Mouse (Mus musculus) frontal cortex, postnatal 14 days (tissue): ENCODE measurements around the gene Sigirr.

Source experiments
- DNase-seq, 2 experiments: peaks; one replicate each; pipeline ENCODE4 v3.0.0; 2022; ENCODE audit warnings: low spot score in 2 of 2

The Sigirr gene

DNA sequence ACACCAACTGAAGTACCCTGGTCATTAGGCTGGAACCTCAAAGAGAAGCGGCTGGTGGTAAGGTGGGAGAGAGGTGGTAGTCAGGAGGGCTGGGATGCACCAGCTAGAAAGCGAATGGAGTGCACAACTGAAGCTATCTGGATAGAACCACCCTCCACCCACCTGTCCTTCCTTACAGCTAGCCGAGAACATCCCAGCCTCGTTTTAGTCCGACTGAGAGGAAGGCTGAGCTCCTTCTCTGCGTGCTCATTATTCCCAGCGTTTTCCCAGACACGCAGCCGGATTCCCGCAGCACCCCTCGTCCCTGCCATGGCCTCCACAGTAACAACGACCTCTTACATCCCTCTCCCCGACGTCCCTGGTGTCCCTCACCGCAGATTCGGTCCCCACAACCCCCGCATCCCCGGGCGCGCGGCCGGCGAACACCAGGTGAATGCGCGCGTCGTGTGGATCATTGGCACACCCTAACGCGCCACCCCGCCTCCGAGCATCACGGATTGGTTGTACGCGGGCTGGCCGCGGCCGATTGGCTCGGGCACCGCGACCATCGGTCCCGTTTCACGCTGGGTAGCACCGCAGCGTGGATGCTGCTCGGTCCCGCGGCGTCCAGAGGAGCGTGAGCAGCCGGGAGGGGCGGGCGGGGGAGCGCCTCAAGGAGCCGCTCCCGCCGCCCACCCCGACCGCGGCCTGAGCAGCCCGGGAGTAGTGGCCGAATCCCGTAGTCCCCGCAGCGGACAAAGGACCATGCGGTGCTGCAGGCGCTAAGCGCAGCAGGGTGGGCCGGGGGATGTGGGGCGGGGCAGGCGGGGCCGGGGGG is 39.7 kb downstream of the Sigirr start, which contains the start of gene B4galnt4:
Gene B4galnt4, plus strand, starts transcription at position 679 of the 817 bp plus-strand sequence.
- peak; percentile 86 to 90 for DNase-seq

- no peak for DNase-seq
Observed at GRCm38 (mm10) chr7:141059929-141060328, 40.4 kb downstream of the Sigirr start.

- no peak for DNase-seq
Observed at GRCm38 (mm10) chr7:141058601-141059341, 41.6 kb downstream of the Sigirr start.

- no peak for DNase-seq
Observed at GRCm38 (mm10) chr7:141057541-141057940, 42.8 kb downstream of the Sigirr start.

- DNase-seq: no peak
Observed at GRCm38 (mm10) chr7:141056976-141057375, 43.4 kb downstream of the Sigirr start.

GRCm38 (mm10) chr7:141055785-141056184 is 44.6 kb downstream of the Sigirr start:
- DNase-seq: no peak

DNA sequence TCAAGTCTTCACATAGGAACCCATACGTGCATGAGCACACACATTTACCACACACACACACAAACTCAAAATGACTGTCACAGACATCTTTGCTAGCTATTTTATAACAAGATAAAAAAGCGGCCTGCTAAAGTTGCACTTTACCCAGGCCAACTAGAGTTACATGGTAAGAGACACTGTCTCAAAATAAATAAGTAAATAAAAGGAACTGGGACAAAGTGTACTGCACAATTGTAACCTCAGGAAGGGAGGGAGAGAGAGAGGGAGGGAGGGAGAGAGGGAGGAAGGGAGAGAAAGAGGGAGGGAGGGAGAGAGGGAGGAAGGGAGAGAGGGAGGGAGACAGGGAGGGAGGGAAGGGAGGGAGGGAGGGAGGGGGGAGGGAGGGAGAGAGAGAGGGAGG is 48.0 kb downstream of the Sigirr start:
- no peak for DNase-seq

DNA sequence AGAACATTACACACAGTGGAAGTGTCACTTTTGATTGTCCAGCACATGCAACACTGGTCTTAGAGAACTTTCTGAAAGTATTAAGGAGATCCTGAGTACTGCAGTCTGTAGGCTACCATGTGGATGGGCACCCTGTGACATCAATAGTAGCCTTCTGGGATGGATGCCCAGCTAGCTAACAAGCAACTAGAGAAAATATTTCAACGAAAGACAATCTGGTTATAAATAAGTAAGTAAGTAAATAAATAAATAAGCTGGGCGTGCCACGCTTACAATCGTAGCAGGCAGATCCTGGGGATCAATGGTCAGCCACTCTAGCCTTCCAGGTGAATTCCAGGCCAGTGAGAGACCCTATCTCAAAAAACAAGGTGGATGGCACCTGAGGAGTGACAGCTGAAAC is 48.4 kb downstream of the Sigirr start:
- no peak for DNase-seq

DNA sequence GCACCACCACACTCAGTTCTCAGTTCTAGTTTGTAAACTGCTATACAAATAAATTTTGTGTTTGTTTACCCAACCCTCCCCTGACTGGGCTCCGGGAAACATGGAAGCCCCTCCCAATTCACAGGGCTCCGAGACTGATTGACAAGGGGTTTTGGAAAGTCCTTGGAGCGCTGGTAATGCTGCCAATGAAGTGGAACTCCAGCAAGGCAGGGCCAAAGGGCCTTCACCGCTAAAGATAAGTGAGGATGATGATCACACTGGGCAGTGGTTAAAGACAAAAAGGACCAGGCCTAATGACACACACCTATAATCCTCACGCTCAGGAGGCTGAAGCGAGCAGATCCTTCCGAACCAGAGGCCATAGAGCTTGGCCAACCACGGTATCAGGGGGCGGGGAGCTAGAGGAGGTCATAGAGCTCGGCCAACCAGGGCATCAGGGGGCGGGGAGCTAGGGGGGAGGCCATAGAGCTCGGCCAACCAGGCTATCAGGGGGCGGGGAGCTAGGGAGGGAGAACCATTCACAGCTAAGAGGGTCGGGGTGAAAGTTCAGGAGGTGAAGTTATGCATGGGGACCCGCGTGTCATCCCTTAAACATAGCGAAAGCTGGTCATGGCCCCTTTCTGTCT is 49.2 kb downstream of the Sigirr start:
- no peak for DNase-seq

GRCm38 (mm10) chr7:141049326-141049725 is 51.0 kb downstream of the Sigirr start:
- DNase-seq: no peak

- peak in 1 of 2 experiments; percentile 87 for DNase-seq
Observed at GRCm38 (mm10) chr7:141048226-141049218, 51.9 kb downstream of the Sigirr start.

DNA sequence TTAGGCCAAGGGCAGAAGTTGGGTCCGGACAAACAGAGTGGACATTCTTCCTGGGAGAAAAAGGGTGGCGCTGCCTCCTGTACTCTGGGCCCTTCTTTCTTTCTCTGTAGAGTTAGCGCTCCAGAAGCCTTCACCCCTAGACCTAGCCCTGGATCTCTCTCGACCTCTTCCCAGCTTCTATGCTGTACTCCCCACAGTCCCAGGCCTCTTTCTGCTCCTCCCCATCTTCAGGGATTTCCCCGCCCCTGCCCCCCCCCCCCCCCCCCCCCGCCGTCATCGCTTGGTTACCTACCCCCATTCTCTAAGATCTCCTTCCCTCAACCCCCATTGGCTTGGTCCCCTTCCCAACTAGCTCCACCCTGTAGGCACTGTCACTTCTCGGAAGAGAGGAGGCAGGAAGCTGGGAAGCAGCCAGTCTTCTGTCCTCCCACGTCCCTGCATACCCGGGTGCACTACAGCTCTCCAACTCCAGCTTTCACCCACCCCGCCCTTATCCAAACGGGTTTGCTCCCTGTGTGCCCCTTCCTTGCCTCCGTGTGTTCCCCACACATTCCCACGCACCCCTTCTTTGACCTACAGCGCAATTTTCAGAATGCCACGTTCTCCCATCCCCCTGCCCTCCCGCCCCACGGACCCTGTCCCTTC is 52.7 kb downstream of the Sigirr start:
- peak in 1 of 2 experiments; percentile 53 for DNase-seq

GRCm38 (mm10) chr7:141046931-141047580 is 53.3 kb downstream of the Sigirr start:
- no peak for DNase-seq

GRCm38 (mm10) chr7:141042539-141042938 is 57.8 kb downstream of the Sigirr start:
- DNase-seq: no peak

- no peak for DNase-seq
Observed at GRCm38 (mm10) chr7:141041661-141042060, 58.7 kb downstream of the Sigirr start.
